Mouse (Mus musculus) monocyte, adult 2 months (primary cell): ENCODE data around the gene Tardbp.

Experiments
- DNase-seq, 2 experiments: peaks; one replicate each; pipeline ENCODE4 v3.0.0; 2022; ENCODE audit warnings: low spot score in 2 of 2, low read depth in 1 of 2

Gene Tardbp

DNA sequence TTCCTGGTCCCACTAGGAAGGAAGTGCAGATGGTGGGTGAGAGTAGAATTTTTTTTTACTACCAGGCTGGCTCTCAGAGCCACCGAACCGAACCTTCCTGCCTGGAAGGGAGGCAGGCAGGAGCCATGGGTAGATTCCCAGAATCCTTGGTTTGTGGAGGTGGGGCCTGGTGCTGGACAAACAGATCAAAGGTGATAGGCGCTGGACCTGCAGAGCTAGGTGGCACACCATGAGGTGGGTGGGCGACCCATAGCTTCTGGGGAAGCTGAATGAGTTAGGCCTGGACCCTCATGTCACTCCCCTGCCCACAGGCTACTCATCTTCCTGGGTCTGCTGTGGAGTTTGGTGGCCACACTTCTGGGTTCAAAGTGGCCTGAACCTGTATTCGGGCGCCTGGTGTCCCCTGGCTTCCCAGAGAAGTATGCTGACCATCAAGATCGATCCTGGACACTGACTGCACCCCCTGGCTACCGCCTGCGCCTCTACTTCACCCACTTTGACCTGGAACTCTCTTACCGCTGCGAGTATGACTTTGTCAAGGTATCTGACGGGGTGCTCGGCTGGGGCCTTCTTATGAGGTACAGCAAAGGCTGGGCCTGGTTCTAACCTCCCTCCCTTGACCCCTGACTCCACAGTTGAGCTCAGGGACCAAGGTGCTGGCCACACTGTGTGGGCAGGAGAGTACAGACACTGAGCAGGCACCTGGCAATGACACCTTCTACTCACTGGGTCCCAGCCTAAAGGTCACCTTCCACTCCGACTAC, 24.3 kb downstream of the Tardbp start, which contains the start of gene Masp2:
Gene Masp2, plus strand, starts transcription at position 198 of the 764 bp plus-strand sequence.
- DNase-seq: no peak

DNA sequence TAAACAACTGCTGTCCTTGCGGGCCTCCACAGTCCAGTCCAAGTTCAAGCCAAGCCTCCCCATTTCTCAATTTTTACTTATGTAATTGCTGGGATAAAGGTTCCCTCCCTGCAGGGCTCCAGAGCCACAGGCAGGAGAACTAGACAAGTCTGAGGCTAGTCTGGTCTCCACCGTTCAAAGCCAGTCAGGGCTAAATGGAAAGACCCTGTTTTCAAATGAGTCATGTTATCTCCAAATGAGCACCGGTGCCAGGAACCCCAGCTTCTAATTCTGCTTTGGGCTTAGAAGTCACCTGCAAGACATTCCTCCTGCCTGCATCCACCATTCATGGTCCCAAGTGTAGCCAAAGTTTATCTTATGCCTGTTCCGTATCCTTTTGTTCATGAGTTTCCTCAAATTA, 24.9 kb downstream of the Tardbp start:
- DNase-seq: no peak

DNA sequence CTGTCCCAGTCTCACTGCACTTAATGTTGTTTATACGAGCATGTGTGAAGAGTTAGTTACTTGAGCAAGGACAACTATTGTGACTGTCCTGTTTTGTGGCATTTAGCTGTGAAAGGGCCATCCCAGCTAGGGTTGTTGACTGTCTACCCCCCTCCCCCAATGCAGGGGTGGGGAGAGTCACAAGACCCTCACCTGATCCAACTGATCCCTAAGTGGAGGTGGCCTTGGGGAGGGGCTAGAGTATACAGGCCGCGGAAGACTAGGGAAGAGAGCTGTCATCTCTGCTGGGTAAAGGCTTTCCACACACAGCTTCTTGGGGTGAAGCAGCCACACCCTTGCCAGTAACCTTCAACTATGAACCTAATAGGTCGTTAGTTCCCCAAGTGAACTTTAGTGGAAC, 26.5 kb downstream of the Tardbp start:
- DNase-seq: no peak

DNA sequence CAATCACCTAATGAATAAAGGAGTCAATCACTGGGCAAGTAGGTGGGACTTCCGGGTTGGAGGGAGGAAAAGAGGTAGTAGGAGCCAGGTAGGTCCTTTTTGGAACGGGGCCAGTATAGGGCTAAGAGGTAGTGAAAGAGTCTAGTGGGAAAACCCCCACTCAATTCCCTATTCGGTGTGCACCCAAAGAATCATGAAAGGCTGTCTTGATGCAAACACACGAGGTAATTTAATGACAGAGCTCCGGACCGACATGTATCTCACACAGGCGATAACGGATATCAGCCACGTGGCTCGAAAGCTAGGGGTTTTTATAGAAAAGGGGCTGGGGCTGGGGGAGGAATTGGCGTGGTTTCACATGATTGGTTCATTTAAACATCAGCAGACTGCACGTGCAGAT, 28.0 kb downstream of the Tardbp start:
- DNase-seq: no peak

DNA sequence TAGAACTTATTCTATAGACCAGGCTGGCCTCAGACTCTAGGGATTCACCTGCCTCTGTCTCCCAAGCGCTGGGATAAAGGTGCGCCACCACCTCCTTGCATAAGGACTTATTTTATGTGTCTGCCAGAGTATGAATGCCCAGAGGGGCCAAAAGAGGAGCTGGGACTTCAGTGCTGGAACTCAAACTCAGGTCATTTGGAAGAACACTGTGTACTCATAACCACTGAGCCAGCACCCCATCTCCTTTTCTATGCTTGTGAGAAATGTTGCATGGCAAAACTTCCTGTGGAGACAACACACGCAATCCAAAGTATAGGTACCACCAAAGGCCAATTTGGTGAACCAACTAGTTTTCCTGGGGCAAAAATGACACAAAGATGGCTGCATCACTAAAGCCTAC, 30.1 kb downstream of the Tardbp start:
- no peak for DNase-seq

DNA sequence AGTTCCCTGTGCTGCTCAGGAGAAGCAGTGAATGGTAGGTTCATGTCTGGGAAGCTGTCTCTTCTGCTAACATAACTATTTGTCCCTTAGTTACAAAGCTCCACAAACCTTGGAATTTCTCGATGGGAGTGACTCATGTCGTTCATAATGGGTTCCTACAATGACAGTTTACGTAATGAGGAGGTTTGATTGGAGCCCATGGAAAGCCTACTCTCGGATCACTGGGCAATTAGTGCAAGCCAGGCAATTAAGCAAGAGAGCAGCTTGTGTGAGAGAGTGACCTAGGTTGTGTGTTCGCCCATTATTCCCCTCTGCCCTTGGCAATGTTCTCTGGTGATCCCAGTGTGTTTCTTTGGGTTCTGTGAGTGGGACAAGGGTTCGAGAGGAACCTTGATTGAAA, 30.9 kb downstream of the Tardbp start:
- no peak for DNase-seq

DNA sequence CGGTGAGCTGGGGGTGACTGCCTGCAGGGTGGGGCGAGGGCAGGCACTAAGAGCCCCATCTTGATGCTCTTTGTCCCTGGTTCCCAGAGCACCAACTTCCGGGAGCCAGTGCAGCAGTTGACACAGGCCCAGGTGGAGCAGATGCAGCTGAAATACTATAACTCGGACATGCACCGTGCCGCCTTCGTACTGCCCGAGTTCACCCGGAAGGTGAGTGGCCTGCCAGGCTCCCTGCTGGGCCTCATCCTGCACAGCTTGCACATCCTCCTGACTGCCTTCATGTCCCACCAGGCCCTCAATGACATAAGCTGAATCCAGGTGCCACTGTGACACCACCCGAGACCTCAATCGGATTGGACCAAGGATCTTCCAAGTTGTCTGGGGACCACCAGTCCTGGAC, 32.8 kb downstream of the Tardbp start:
- no peak for DNase-seq

DNA sequence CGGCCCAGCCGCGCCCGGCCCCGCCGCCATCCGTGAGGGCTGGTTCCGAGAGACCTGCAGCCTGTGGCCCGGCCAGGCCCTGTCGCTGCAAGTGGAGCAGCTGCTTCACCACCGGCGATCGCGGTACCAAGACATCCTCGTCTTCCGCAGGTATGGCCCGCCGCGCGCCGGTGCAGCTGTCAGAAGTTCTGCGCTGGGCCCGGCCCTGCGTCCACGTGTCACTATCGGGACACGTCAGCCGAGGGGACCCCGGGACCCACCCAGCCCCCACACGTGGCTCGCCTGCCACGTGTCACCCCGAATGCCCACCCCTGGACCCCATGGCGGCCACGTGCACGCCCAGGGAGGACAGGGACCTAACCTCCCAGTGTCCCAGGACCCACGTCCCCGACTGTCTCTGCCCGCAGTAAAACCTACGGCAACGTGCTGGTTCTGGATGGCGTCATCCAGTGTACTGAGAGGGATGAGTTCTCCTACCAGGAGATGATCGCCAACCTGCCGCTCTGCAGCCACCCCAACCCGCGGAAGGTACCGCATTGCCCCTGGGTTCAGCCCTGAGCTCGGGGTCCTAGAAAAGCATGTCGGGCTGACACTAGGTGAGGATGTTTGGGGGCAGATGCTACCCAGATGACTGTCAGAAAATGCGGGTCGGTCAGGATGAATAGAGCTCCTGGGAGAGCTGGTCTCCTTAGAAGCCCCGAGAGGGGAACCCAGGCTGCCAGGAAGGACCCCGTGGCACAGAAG, 35.0 kb downstream of the Tardbp start:
- no peak for DNase-seq

DNA sequence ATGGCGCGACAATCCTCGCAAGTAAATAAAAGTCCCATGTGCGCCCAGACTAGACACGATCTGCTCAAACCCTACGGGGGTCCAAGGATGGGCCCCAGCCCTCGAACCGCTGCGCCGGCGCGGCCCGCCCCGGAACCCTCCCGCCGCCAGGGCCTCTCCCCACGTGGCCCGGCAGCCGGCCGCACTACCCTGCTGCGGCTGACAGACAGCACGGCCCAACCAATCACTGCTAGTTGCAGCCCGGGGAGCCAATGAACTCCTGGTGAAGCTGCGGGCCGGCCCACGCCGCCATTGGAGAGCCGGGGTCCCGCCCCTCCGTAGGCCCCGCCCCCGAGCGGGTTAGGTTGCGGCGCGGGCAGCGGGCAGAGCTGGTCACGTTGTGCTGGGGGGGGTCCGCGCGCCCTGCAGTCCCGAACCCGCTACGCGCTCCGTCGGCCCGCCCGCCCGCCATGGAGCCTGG, 35.6 kb downstream of the Tardbp start, which contains the start of gene Srm:
Gene Srm, plus strand, starts transcription at position 333 of the 460 bp plus-strand sequence.
- peak; percentile 81 to 88 for DNase-seq

DNA sequence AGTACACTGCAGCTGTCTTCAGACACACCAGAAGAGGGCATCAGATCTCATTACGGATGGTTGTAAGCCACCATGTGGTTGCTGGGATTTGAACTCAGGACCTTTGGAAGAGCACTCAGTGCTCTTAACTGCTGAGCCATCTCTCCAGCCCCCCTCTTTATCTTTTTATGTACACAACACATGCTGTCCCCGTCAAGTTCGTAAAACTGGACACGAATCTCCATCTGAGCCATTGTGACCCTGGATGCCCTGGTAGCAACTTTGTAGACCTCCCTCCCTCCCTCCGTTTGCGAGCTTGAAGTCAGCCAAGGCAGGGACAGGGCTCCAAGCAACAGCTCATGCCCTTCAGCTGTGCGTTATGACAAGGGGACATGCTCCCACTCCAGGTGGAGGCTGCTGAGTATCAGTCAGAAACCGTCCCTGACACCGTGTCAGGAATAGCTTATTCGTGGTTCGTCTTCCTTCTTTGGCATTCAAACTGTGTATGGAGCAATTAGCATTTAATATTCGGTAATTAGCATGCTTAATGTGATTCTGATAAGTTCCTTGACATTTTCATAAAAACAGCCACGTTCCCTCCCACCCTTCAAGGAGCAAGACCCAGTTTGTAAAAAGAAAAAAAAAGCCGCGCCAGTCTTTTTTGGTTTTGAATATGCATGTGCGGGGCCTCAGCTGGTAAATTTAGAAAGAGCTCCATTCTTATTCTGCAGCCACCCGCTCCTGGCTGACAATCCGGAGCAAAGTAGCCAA, 36.2 kb downstream of the Tardbp start:
- DNase-seq: no peak

DNA sequence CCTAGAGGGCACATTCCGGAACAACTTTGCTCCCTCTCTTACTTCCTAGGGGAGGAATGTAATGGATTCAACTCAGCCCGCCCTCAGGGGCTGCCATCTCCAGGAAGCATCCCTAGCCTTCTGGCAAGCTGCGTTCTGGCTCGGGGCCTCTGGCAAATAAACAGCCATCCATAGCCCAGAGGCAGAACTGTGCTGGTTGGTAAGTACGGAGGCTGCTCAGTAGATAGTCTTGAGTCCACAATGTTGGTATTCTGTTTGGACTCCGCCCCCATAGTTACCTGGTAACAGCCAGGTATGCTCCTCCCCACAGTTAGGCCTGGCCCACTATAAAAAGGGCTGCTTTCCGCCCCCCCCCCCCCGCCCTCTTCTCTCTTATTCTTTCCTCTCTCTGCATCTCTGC, 37.3 kb downstream of the Tardbp start:
- no peak for DNase-seq

DNA sequence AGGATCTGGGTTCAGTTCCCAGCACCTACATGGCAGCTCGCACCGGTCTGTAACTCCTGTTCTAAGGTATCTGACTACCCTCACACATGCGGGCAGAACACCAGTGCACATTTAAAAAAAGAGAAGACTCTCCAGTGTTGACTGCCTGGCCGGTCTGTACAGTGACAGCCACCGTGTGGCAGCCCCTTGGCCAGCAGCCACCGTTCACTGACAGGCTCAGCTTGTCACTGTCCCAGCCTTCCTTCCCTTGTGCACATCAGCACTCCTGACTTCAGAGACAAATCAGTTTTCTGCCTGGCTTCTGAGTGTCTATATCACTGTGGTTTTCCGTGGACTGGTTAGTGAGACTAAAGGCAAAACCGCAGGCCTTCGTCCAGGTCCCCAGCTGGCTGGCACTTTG, 38.0 kb downstream of the Tardbp start:
- DNase-seq: no peak

DNA sequence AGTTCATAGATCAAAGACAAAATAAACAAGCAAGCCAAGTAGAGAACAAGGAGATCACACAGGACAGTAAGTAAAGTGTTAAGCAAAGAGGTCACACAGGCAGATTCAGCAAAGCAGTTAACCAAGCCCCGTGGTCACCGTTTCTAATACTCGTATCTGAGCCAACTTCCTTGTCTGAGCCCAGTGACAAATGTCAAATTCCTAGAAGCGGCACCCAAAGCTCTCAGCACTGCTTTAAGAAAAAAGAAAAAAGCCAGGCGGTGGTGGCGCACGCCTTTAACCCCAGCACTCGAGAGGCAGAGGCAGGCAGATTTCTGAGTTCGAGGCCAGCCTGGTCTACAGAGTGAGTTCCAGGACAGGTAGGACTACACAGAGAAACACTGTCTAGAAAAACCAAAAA, 40.2 kb downstream of the Tardbp start:
- DNase-seq: no peak

DNA sequence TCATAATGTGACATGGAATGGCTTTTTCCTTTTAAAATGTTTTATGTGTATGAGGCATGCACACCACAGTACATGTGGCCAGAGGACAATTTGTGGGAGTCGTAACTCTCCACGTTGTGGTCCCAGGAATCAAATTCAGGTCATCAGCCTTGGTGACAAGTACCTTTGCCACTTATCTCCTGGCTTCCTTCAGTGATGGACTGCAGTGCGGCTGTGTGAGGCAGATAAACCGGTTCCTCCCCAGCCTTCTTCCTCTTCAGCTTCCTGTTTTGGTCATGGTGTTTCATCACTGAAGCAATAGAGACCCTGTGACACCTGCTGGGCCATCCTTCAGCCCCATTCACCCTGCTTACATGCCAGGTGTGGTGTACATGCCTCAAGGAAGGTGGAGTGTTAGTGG, 43.6 kb downstream of the Tardbp start:
- DNase-seq: no peak

DNA sequence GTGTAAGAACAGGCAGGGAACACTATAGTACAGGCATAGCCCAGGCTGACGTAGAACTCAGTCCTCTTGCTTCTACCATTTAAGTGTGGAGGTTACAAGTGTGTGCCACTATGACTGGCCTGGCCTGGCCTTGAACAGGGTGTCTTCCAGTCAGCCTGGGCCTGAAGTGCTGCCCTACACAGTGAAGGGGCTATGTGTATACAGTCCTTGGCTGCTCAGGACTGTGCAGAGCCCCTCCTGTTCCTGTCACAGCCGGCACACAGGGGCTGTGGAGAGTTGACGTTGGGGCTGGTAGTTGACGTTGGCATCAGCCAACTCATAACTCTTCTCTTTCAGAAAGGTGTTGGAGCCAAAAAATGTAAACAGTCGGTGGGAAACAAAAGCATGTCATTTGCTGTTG, 45.4 kb downstream of the Tardbp start:
- no peak for DNase-seq

DNA sequence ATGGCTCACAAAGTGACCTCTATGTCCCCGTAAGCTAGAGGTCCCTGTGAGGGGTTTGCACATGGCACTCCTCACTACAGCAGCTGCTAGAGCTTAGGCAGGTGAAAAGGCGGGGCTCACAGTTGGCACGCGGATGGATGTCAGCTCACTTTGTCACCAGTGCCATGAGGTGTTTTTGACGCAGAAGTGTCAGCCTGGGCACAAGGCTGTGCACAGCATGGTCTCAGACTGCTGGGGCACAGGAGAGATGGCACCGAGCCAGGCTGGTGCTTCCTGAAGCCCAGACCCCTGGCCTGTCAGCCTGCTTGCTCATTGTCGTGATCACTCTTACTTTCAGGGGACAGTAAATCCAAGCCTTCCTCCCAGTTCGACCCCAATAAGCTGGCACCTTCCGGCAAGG, 46.1 kb downstream of the Tardbp start:
- DNase-seq: no peak

DNA sequence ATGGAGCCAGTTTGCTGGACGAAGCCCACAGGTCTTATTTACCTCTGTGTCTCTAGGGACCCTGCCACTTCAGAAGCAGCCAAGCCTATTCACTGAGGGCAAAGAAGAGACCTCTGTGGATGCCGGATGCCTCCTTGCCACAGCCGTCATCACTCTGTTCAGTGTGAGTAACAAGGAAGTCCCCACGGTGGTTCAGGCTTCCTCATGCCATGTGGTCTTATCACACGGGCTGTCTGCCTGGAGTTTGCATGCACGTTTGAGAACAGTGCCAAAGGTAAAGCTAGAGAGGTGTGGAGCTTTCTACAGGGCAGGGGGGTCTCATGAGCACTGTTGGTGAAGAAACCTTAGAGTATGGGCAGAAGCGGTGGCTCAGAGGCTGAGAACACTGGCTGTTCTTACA, 53.6 kb downstream of the Tardbp start:
- DNase-seq: no peak

DNA sequence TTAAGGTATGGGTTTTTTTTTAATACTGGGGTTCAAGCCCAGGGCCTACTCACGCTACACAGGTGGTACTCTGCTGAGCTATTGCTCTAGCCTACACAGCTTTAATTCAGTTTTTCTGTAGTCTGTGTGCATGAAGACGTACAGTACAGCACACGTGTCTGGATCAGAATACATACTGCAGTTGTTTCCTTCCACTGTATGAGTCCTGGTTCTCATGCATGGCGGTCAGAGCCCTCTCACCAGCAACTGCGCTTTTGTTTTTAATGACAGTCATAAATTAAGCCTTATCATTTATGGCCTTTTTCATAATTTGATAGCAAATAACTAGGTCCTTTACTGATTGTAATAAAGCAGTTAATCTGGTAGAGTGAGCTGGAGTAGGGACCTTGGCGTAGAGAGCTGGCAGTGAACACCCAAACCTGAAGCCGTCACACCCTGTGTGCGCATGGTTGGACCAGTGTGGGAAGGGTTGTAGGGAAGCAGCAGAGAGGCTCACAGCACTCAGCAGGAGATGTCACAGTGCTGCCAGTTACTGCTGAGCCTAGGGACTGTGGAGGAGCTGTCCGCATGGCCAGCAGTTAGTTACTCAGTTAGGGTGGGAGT, 56.0 kb downstream of the Tardbp start:
- no peak for DNase-seq

DNA sequence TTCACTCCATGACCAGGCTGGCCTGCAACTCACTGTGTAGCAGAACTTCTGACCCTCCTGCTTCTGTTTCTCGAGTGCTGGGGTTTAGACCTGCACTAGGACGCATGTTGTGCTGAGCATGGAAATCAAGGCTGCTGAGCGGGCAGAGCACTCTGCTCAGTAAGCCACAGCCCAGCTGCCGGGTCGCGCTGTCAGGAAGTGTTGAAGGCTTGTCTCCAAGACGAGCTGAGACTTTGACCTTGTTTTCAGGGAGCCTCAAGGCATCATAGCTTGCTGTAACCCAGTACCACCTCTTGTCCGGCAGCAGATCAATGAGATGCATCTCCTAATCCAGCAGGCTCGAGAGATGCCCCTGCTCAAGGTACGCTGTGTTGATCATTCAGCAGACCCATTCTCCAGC, 56.7 kb downstream of the Tardbp start:
- no peak for DNase-seq

DNA sequence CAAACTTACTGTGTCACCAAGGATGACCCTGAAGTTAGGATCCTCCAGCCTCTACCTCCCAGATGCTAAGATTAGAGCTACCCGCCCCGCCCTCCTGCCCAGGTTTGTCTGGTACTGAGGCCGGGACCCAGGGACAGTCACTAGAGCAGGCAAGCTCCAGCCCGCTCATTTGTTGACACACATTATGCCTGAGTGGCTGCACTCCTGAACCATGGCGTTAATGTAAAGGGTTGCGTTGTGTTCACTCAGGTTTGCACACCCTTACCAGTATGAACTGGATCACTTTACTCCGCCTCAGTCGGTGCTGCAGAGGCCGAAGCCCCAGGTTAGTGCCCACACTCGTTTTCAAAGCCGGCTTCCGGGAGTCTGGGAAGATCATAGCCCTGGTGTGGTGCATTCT, 63.2 kb downstream of the Tardbp start:
- DNase-seq: no peak

DNA sequence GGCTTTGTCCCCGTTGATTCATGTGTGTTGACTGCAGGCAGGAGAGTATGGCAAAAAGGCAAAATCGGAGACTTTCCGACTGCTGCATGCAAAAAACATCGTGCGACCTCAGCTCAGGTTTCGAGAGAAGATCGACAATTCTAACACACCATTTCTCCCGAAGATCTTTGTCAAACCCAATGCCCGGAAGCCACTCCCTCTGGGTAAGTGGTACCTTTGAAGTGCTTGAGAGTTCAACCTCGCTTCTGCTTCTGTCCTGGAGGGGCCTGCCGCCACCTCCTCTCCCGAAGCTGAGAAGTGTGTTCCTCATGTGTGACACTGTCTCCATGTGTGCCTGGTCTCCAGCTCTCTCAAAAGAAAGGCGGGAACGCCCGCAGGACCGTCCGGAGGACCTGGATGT, 64.1 kb downstream of the Tardbp start:
- DNase-seq: no peak
